ENCODE assay signal across 8 mouse cellular contexts in genomic region chr11:80518421-80519367, GRCm38 (mm10). TPM values are rescaled to one million over a fixed set of nuclear protein-coding genes. Genes with fewer than 3 reads are reported as not detected.
A peak's percentile ranks its signal among the peaks of the same experiment; 100 is the strongest.
DNase-seq lines count a peak whose midpoint lies in the region; ATAC-seq and TF ChIP-seq lines count a peak whose summit lies in the region.

No protein-coding gene starts in this region.

- WGBS in hindbrain, embryonic 14.5 days: 13% methylated on average over 9 of the region's 9 CpGs
- WGBS in midbrain, embryonic 10.5 days: 32% methylated on average over 9 of the region's 9 CpGs

- H3K36me3 ChIP-seq in ES-E14 (ENCODE audit: control insufficient read depth, insufficient read depth, low read length, poor library complexity, severe bottlenecking): no peaks in the 10 kb centered on the region
- no peaks in the 10 kb centered on the region for H3K36me3 ChIP-seq in hindbrain, embryonic 14.5 days (replicated peaks; ENCODE audit: control insufficient read depth, insufficient read depth)
- H3K36me3 ChIP-seq in midbrain, embryonic 10.5 days: no peaks in the 10 kb centered on the region

- peak; percentile 96 for ATAC-seq in hindbrain, embryonic 14.5 days (ENCODE audit: low FRiP score)
- ATAC-seq in megakaryocyte, adult 5-6 weeks (ENCODE audit: poor library complexity, severe bottlenecking): no peak

- H3K27ac ChIP-seq in ES-E14 (ENCODE audit: insufficient read depth, low read depth, low read length, poor library complexity, severe bottlenecking): no peak overlapping the region
- H3K27ac ChIP-seq in hindbrain, embryonic 14.5 days: peak overlapping the region; percentile 96
- H3K27ac ChIP-seq in midbrain, embryonic 10.5 days (replicated peaks): peak overlapping the region; percentile 72
- H3K27ac ChIP-seq in gastrocnemius, adult 2 months: no peak overlapping the region

- in situ Hi-C loops in ES-E14 (cut with MboI; ENCODE audit: low sequenced_read_pairs in 2 of 2, unreplicated experiment in 2 of 2): no loop called here

- no peak overlapping the region for H3K9ac ChIP-seq in ES-E14 (ENCODE audit: insufficient read depth, low read depth, low read length, poor library complexity, severe bottlenecking)
- H3K9ac ChIP-seq in hindbrain, embryonic 14.5 days: peak overlapping the region; percentile 41; the same call in 1 of the 2 replicates

- peak; percentile 59 for DNase-seq in ES-E14 (ENCODE audit: low read depth, low spot score)
- DNase-seq in embryo, embryonic 10.5 days (ENCODE audit: low spot score): peak; percentile 83
- DNase-seq in hindbrain, embryonic 14.5 days (ENCODE audit: low spot score): peak; percentile 84
- DNase-seq in midbrain, embryonic 10.5 days (ENCODE audit: low spot score): peak; percentile 68
- DNase-seq in ovary, postnatal 36 days (ENCODE audit: low spot score): no peak
- no peak for DNase-seq in gastrocnemius, adult 2 months
- DNase-seq in T-cell, adult 2 months (ENCODE audit: low spot score): no peak

- no peak overlapping the region for H3K4me3 ChIP-seq in ES-E14 (ENCODE audit: insufficient read depth in 1 of 2, low read depth in 1 of 2, low read length in 2 of 2, poor library complexity in 1 of 2, severe bottlenecking in 1 of 2)
- no peak overlapping the region for H3K4me3 ChIP-seq in hindbrain, embryonic 14.5 days (replicated peaks; ENCODE audit: low read length)
- H3K4me3 ChIP-seq in midbrain, embryonic 10.5 days: peak overlapping the region; percentile 30; the same call in 1 of the 2 replicates
- no peak overlapping the region for H3K4me3 ChIP-seq in gastrocnemius, adult 2 months

- TF ChIP-seq CTCF in gastrocnemius, adult 2 months (IDR thresholded peaks at IDR 0.05): no peak

- H3K27me3 ChIP-seq in hindbrain, embryonic 14.5 days (ENCODE audit: control insufficient read depth, insufficient read depth, low read length): no peaks in the 10 kb centered on the region; the same call in 1 of the 2 replicates
- peaks cover 36% of the 10 kb centered on the region for H3K27me3 ChIP-seq in midbrain, embryonic 10.5 days (ENCODE audit: low read depth, poor library complexity, severe bottlenecking)

- H3K4me2 ChIP-seq in hindbrain, embryonic 14.5 days (replicated peaks): peak overlapping the region; percentile 17; the same call in 1 of the 2 replicates

- H3K4me1 ChIP-seq in ES-E14 (ENCODE audit: control insufficient read depth in 2 of 2, insufficient read depth in 2 of 2, low read length in 2 of 2, poor library complexity in 1 of 2): peaks cover 0 to 12% of the 10 kb centered on the region in 2 experiments; a peak in 2 of 4 replicates
- H3K4me1 ChIP-seq in hindbrain, embryonic 14.5 days (replicated peaks; ENCODE audit: control insufficient read depth, insufficient read depth, low read length): peaks cover 46% of the 10 kb centered on the region
- peaks cover 33% of the 10 kb centered on the region for H3K4me1 ChIP-seq in midbrain, embryonic 10.5 days

- H3K9me3 ChIP-seq in ES-E14 (ENCODE audit: control insufficient read depth, insufficient read depth, low read depth, low read length): no peaks in the 10 kb centered on the region
- no peaks in the 10 kb centered on the region for H3K9me3 ChIP-seq in hindbrain, embryonic 14.5 days (ENCODE audit: control insufficient read depth, low read length)
- no peaks in the 10 kb centered on the region for H3K9me3 ChIP-seq in midbrain, embryonic 10.5 days (replicated peaks)

- intact Hi-C loops in gastrocnemius, adult 2 months (cut with DNase I): no loop called here

TF ChIP-seq in ES-E14, 5 proteins besides CTCF, POLR2A, EP300 and RAD21:
- TF ChIP-seq ZNF384 (IDR thresholded peaks at IDR 0.05; ENCODE audit: low read depth, low read length) (no peak), MAFK (IDR thresholded peaks at IDR 0.05; ENCODE audit: insufficient read depth, low read depth, low read length) (no peak), CHD2 (IDR thresholded peaks at IDR 0.05; ENCODE audit: low read depth, low read length) (no peak), ZC3H11A (IDR thresholded peaks at IDR 0.05; ENCODE audit: borderline replicate concordance, low read depth, low read length) (no peak), HCFC1 (IDR thresholded peaks at IDR 0.05; ENCODE audit: borderline replicate concordance, insufficient read depth, low read length) (no peak)

RNA-seq across cellular contexts. Expression of gene Cdk5r1, which starts 41.9 kb away (rescaled TPM):
- 1.6 and 1.8 TPM in 2 replicates for total RNA-seq in ES-E14 (2012; rRNA removed)
- polyA plus RNA-seq in hindbrain, embryonic 14.5 days (2014; fragmentation: Nextera tagmentation; extraction: Ambion mirVana): 90.1 and 92.7 TPM in 2 replicates
- 5.2 and 11.2 TPM in 2 replicates for polyA plus RNA-seq in midbrain, embryonic 10.5 days (2016; fragmentation: Nextera tagmentation; extraction: Ambion mirVana)
- total RNA-seq in gastrocnemius, adult 2 months (2021): under 1 TPM; 0.20 to 0.42 TPM
- 2.0 and 3.2 TPM in 2 replicates for total RNA-seq in megakaryocyte, adult 5-6 weeks (2015)
- total RNA-seq in megakaryocyte, adult 5-6 weeks (2017): 3.3 and 4.5 TPM in 2 replicates

Comparison
In these comparisons a context has a peak if more than half of its experiments do, and no peak if none do; other contexts are left out.
1. DNase-seq: peak in ES-E14 (single experiment), embryo, embryonic 10.5 days (single experiment), hindbrain, embryonic 14.5 days (single experiment) and midbrain, embryonic 10.5 days (single experiment); none in ovary, postnatal 36 days (single experiment), gastrocnemius, adult 2 months (single experiment) and T-cell, adult 2 months (single experiment).
2. H3K27ac ChIP-seq: peak in hindbrain, embryonic 14.5 days (single experiment) and midbrain, embryonic 10.5 days (single experiment); none in ES-E14 (single experiment) and gastrocnemius, adult 2 months (single experiment).